Mouse (Mus musculus) c-Kit-negative CD71-positive TER-119-positive erythroid progenitor cells, embryonic 14.5 days (primary cell): ENCODE data around the gene Tmem216.
"Not testable (repeated sequence)": the region's sequence is repeated elsewhere in the genome, so short reads cannot be mapped to it uniquely, and the experiment has no call there.

ENCODE experiments used
- DNase-seq: peaks from one replicate; pipeline ENCODE4 v3.0.0-alpha.2; 2013; ENCODE audit warnings: low read depth, low spot score

Tmem216 gene

GRCm38 (mm10) chr19:10565217-10565616 is 9.2 kb upstream of the Tmem216 start:
- DNase-seq: no peak

DNA sequence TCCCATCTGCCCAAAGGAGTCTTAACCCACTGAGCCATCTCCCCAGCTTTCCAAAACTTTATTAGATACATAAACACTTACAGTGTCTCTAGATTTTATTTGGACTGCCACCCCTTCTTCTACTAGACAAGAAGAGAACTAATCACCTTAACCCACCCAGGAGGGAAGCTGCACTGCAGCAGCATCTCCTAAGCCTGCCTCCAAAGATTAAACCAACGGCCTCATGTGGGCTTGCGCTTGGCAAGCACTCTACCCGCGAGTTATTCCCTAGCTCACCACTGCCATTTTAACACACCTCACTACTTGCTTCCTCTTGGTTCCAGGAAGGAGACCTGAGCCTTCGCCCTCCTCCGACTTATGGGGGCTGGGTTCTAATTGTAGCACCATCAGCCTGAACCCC is 8.2 kb upstream of the Tmem216 start:
- no peak for DNase-seq

- no peak for DNase-seq
Observed at GRCm38 (mm10) chr19:10562351-10562750, 6.3 kb upstream of the Tmem216 start.

DNA sequence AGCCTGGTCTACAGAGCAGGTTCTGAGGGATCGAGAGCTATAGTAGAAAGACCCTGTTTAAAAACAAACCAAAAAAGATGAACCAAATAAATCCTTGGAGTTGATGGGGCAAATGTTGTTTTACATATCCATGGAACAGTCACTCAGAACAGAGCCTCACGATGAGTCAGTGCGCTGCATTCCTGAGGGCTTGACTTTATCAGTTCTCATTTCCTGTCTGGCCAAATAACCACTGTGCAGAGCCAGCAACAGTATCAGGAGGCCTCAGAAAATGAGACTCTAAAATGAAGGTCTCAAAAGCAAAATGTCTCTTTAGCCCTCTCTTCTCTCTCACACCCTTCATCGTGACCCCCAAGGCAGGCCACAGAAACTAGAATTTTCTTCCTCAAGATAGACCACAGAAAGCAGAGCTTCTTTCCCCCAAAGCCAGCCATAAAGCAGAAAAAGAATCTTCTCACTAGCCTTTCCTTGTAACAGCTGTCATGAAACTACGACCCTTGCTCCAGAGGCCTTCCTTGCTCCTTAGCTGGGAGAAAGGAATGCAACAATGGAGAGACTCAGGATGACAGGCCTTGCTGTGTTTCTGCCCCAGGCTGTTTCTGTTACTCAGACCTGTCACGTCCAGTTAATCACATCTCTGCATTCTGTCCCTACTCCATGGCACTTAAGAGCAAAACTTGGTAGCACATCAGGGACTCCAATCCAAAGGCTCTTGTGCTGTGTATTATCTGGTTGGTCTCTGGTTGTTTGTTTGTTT is 5.7 kb upstream of the Tmem216 start:
- DNase-seq: no peak

GRCm38 (mm10) chr19:10560108-10560507 is 4.1 kb upstream of the Tmem216 start:
- DNase-seq: no peak

GRCm38 (mm10) chr19:10557837-10558375 is 1.9 kb upstream of the Tmem216 start:
- DNase-seq: not testable (repeated sequence)

- DNase-seq: no peak
Observed at GRCm38 (mm10) chr19:10557430-10557829, 1.4 kb upstream of the Tmem216 start.

DNA sequence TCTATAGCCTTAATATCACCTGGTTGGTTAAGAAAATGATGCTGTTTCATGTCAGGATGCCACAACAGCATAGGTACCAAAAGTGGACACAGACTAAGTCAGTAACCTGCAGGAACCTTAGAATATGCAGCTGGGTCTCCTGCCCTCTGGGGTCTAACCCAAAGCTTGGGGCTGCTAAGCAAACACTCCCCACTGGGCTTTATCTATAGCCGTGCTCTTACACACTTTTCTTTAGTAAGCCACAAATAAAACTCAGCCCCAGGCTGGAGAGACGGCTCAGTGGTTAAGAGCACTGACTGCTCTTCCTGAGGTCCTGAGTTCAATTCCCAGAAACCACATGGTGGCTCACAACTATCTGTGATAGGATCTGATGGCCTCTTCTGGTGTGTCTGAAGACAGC is 963 bp upstream of the Tmem216 start:
- DNase-seq: no peak

GRCm38 (mm10) chr19:10539454-10539853 is 16.6 kb downstream of the Tmem216 start:
- no peak for DNase-seq

- DNase-seq: no peak
Observed at GRCm38 (mm10) chr19:10530082-10530481, 26.0 kb downstream of the Tmem216 start.

- DNase-seq: peak; percentile 40
Observed at GRCm38 (mm10) chr19:10525910-10526309, 30.1 kb downstream of the Tmem216 start, which contains the start of gene Sdhaf2. TSS of gene Sdhaf2 (minus strand) at chr19:10526142.

DNA sequence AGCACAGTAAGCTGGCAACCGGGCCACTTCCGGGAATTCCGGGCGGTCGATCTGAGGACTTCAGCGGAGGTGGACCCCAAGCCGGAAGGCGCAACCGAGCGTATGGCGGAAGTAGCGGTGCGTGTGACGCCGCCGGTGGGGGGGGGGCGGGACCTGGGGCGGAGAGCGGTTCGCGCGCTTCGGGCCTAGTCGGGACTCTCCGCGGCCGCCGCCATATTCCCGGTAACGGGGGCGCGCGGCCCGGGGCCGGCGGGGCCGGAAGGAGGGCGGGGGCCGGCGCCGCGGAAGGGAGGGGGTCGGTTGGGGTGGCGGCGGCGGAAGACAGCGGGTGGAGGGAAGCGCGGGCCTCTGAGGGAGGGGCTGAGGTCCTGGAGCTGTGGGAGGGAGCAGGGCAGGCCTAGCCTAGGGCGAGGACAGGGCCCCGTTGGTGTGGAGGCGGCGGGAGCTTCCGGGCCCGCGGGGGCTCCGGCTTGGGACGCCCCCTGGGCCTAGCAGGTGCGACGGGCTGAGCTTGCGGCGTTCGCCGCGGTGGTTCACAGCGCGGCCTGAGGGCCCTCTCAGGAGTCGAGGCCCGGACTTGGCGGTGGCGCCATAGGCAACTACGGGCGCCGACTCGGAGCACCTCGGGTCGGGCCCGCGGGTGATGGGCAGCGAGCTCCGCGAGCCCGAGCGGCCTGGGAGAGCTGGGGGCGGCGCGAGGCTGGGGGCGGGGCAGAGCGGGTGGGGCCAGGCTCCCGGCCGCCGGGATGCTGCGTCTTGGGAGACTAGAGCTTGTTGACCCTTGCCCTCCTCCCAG is 30.7 kb downstream of the Tmem216 start, which contains the start of gene Cpsf7:
Cpsf7 (plus strand) TSS at position 161 of the 796 bp plus-strand sequence.
- peak; percentile 80 for DNase-seq

DNA sequence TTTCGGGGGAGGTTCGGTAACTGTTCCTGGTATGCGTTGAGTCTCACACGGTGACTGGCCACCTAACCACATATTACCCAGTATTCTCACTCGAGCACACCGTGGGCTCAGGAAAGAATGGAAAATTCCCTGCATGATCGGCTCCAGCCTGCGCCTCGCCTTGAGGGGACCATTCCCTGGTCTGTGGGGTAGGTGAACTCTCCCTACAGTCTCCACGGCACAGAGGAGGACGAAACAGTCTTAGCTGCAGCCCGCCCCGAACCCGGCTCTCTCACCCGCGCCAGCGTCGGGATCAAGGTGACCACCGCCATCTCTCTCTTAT is 31.3 kb downstream of the Tmem216 start:
- DNase-seq: no peak

- DNase-seq: no peak
Observed at GRCm38 (mm10) chr19:10523483-10524080, 32.5 kb downstream of the Tmem216 start.

DNA sequence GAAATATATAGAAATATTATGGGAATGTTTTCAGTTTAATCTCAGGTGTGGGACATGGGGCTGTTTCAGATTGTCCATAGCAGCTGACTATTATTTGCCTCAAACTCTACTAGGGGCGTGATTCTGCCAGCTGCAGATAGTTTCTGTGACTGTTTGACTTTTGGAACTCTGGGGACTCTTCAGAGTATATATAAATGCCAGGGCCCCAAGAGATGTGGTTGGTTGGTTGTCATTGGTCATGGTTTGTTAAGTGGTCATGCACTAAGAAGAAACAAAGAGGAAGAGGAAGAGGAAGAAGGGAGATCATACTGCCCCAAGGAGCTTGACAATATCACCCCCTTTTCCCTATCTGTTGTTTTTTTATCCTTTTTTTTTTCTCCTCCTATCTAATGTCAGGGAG is 34.1 kb downstream of the Tmem216 start:
- no peak for DNase-seq

- no peak for DNase-seq
Observed at GRCm38 (mm10) chr19:10520355-10520754, 35.7 kb downstream of the Tmem216 start.

DNA sequence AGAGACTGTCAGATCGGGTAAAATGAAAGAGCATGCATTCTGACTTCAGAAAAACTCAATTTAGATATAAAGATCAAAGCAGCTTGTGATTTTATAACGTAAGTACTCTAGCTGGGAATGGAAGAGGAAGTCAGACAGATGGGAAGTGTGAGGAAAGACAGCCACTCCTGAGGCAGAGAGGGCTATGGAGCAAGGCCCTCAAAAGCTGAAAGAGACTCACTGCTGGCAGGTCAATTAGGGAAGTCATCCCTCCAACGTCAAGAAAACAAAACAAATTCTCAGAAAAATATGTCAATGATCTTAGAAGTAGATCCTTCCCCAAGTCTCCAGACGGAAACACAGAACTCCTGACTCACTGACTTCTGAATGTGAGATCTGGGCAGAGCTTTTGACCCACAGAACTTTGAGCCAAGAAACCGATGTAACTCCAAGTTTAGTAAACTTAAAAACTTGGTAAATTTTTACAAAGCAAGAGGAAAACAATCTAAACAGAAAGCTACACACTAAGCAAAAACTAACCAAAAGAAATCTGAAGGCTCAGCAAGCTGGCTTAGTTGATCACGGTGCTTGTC is 45.2 kb downstream of the Tmem216 start:
- no peak for DNase-seq

GRCm38 (mm10) chr19:10502571-10502970 is 53.5 kb downstream of the Tmem216 start:
- peak; percentile 32 for DNase-seq

- no peak for DNase-seq
Observed at GRCm38 (mm10) chr19:10500581-10500980, 55.5 kb downstream of the Tmem216 start.

- DNase-seq: no peak
Observed at GRCm38 (mm10) chr19:10497512-10498160, 58.4 kb downstream of the Tmem216 start.

GRCm38 (mm10) chr19:10496976-10497375 is 59.1 kb downstream of the Tmem216 start:
- no peak for DNase-seq
